Comparison of ENCODE assay signal across 9 mouse cellular contexts in genomic region chr7:127217901-127218642, GRCm38 (mm10). TPM values are rescaled to one million over a fixed set of nuclear protein-coding genes. Genes with fewer than 3 reads are reported as not detected.
DNase-seq lines count a peak whose midpoint lies in the region; ATAC-seq and TF ChIP-seq lines count a peak whose summit lies in the region.
"Had no signal": no experiment of that assay in that cellular context is flagged by ENCODE, and none has a peak within 500 bp of the region (broad histone marks: within the 10 kb centered on the region; RNA-seq: fewer than 3 reads in every experiment).

No protein-coding gene starts in this region.

- no peak for ATAC-seq in heart, embryonic 13.5 days (ENCODE audit: extremely low read depth, insufficient number of reproducible peaks, low FRiP score, low TSS enrichment)
- ATAC-seq in liver, embryonic 14.5 days (ENCODE audit: insufficient read depth) = peak; percentile 12; the same call in 1 of the 2 replicates
- ATAC-seq in intestine, postnatal 0 days = no peak

- TF ChIP-seq CTCF in liver, embryonic 14.5 days (IDR thresholded peaks at IDR 0.05; ENCODE audit: low read depth) = no peak
- no peak for TF ChIP-seq CTCF in intestine, postnatal 0 days (IDR thresholded peaks at IDR 0.05; ENCODE audit: low read depth)

- no peak for DNase-seq in heart, adult 8-10 months (ENCODE audit: low spot score)
- peak; percentile 36 for DNase-seq in ES-CJ7 (ENCODE audit: low read depth, low spot score)
- no peak for DNase-seq in liver, embryonic 14.5 days (ENCODE audit: low read depth in 3 of 3, low spot score in 3 of 3)
- peak; percentile 75 for DNase-seq in splenic B cell, adult 2 months (ENCODE audit: low read depth, low spot score)
- DNase-seq in retina, embryonic 14.5 days (ENCODE audit: low spot score) = no peak
- DNase-seq in urinary bladder, postnatal 4 days (ENCODE audit: low spot score in 2 of 2) = no peak

- 0 out of 2 replicates have a peak, but pooled peaks cover 6% of the 10 kb centered on the region for H3K27me3 ChIP-seq in heart, embryonic 13.5 days (replicated peaks)
- no peaks in the 10 kb centered on the region for H3K27me3 ChIP-seq in liver, embryonic 14.5 days (ENCODE audit: control insufficient read depth, insufficient read depth, low read length)
- no peaks in the 10 kb centered on the region for H3K27me3 ChIP-seq in splenic B cell, adult 2 months (ENCODE audit: control insufficient read depth, insufficient read depth, low read length, poor library complexity, severe bottlenecking)
- no peaks in the 10 kb centered on the region for H3K27me3 ChIP-seq in intestine, postnatal 0 days (replicated peaks; ENCODE audit: control insufficient read depth, insufficient read depth, low read length)

- no peak overlapping the region for H3K4me3 ChIP-seq in heart, embryonic 13.5 days
- peak overlapping the region; percentile 1 to 12; a peak in 2 of 4 replicates for H3K4me3 ChIP-seq in liver, embryonic 14.5 days (ENCODE audit: insufficient read depth in 1 of 2, low read depth in 2 of 2, low read length in 2 of 2)
- H3K4me3 ChIP-seq in intestine, postnatal 0 days (ENCODE audit: low read depth, low read length) = no peak overlapping the region

- no peaks in the 10 kb centered on the region for H3K36me3 ChIP-seq in heart, embryonic 13.5 days
- no peaks in the 10 kb centered on the region for H3K36me3 ChIP-seq in liver, embryonic 14.5 days (replicated peaks; ENCODE audit: control insufficient read depth, insufficient read depth, low read depth)
- H3K36me3 ChIP-seq in splenic B cell, adult 2 months (ENCODE audit: control insufficient read depth, insufficient read depth, low read length, poor library complexity, severe bottlenecking) = no peaks in the 10 kb centered on the region; the same call in 1 of the 2 replicates
- no peaks in the 10 kb centered on the region for H3K36me3 ChIP-seq in intestine, postnatal 0 days (ENCODE audit: control insufficient read depth, insufficient read depth)

- peak overlapping the region; percentile 49 for H3K4me2 ChIP-seq in heart, embryonic 13.5 days
- H3K4me2 ChIP-seq in liver, embryonic 14.5 days (ENCODE audit: low read depth) = peak overlapping the region; percentile 49
- no peak overlapping the region for H3K4me2 ChIP-seq in intestine, postnatal 0 days (replicated peaks; ENCODE audit: low read depth)

- no peaks in the 10 kb centered on the region for H3K9me3 ChIP-seq in heart, embryonic 13.5 days
- H3K9me3 ChIP-seq in liver, embryonic 14.5 days (ENCODE audit: control insufficient read depth, low read length) = no peaks in the 10 kb centered on the region
- no peaks in the 10 kb centered on the region for H3K9me3 ChIP-seq in intestine, postnatal 0 days (ENCODE audit: control insufficient read depth)

- WGBS in heart, embryonic 13.5 days = 57% methylated on average over 10 of the region's 10 CpGs
- WGBS in liver, embryonic 14.5 days (ENCODE audit: insufficient replicate concordance) = 30% methylated on average over 10 of the region's 10 CpGs
- 76% methylated on average over 10 of the region's 10 CpGs for WGBS in intestine, postnatal 0 days

- peak overlapping the region; percentile 84 for H3K27ac ChIP-seq in heart, embryonic 13.5 days (replicated peaks)
- peak overlapping the region; percentile 91 for H3K27ac ChIP-seq in liver, embryonic 14.5 days
- no peak overlapping the region for H3K27ac ChIP-seq in intestine, postnatal 0 days (ENCODE audit: low read depth, low read length)
- H3K27ac ChIP-seq: stomach, postnatal 0 days had no signal

- no peak for TF ChIP-seq EP300 in liver, embryonic 14.5 days (IDR thresholded peaks at IDR 0.05; ENCODE audit: low read depth)

- H3K4me1 ChIP-seq in heart, embryonic 13.5 days = peaks cover 49% of the 10 kb centered on the region
- peaks cover 29 to 41% of the 10 kb centered on the region in 2 experiments for H3K4me1 ChIP-seq in liver, embryonic 14.5 days (replicated peaks; ENCODE audit: control insufficient read depth in 2 of 2, insufficient read depth in 2 of 2, low read length in 1 of 2)
- 0 out of 2 replicates have a peak, but pooled peaks cover 3% of the 10 kb centered on the region for H3K4me1 ChIP-seq in intestine, postnatal 0 days (replicated peaks; ENCODE audit: control insufficient read depth, insufficient read depth, low read length)

- H3K9ac ChIP-seq in heart, embryonic 13.5 days = peak overlapping the region; percentile 57
- H3K9ac ChIP-seq in liver, embryonic 14.5 days (replicated peaks) = peak overlapping the region; percentile 61
- H3K9ac ChIP-seq in intestine, postnatal 0 days (ENCODE audit: low read depth, low read length) = no peak overlapping the region

RNA-seq across cellular contexts. Expression of gene Mylpf, which starts 9.4 kb away (rescaled TPM):
- 17.0 and 24.9 TPM in 2 replicates for polyA plus RNA-seq in heart, embryonic 13.5 days (2015; fragmentation: Nextera tagmentation; extraction: Ambion mirVana)
- 10 to 100 TPM in 1 of 4 experiments, 1 to 10 TPM in 3; 6.2 to 14.1 (median 8.2) TPM for total RNA-seq in heart, adult 8-10 months (2022)
- polyA plus RNA-seq in liver, embryonic 14.5 days (2012; rRNA removed) = 10.6 and 15.6 TPM in 2 replicates
- 31.0 and 31.1 TPM in 2 replicates for polyA plus RNA-seq in liver, embryonic 14.5 days (2014; fragmentation: Nextera tagmentation; extraction: Ambion mirVana)
- 10.7 and 12.3 TPM in 2 replicates for polyA plus RNA-seq in intestine, postnatal 0 days (2015; fragmentation: Nextera tagmentation; extraction: Ambion mirVana)

RNA-seq across cellular contexts. Expression of gene Tbc1d10b, which starts 9.8 kb away (rescaled TPM):
- polyA plus RNA-seq in heart, embryonic 13.5 days (2015; fragmentation: Nextera tagmentation; extraction: Ambion mirVana) = 18.0 and 18.2 TPM in 2 replicates
- 10 to 100 TPM; 17.4 to 24.4 (median 23.0) TPM for total RNA-seq in heart, adult 8-10 months (2022)
- polyA plus RNA-seq in liver, embryonic 14.5 days (2012; rRNA removed) = 12.8 and 15.5 TPM in 2 replicates
- polyA plus RNA-seq in liver, embryonic 14.5 days (2014; fragmentation: Nextera tagmentation; extraction: Ambion mirVana) = 10.9 and 13.2 TPM in 2 replicates
- polyA plus RNA-seq in intestine, postnatal 0 days (2015; fragmentation: Nextera tagmentation; extraction: Ambion mirVana) = 15.0 and 17.1 TPM in 2 replicates

RNA-seq across cellular contexts. Expression of gene Zfp553, which starts 14.8 kb away (rescaled TPM):
- 21.4 and 24.1 TPM in 2 replicates for polyA plus RNA-seq in heart, embryonic 13.5 days (2015; fragmentation: Nextera tagmentation; extraction: Ambion mirVana)
- 1 to 10 TPM; 5.2 to 6.4 (median 5.8) TPM for total RNA-seq in heart, adult 8-10 months (2022)
- 3.3 and 3.4 TPM in 2 replicates for polyA plus RNA-seq in liver, embryonic 14.5 days (2012; rRNA removed)
- 2.4 and 2.8 TPM in 2 replicates for polyA plus RNA-seq in liver, embryonic 14.5 days (2014; fragmentation: Nextera tagmentation; extraction: Ambion mirVana)
- polyA plus RNA-seq in intestine, postnatal 0 days (2015; fragmentation: Nextera tagmentation; extraction: Ambion mirVana) = 7.4 and 7.6 TPM in 2 replicates

RNA-seq across cellular contexts. Expression of gene Sept1, which starts 14.9 kb away (rescaled TPM):
- 23.1 and 23.2 TPM in 2 replicates for polyA plus RNA-seq in heart, embryonic 13.5 days (2015; fragmentation: Nextera tagmentation; extraction: Ambion mirVana)
- total RNA-seq in heart, adult 8-10 months (2022) = 1 to 10 TPM; 2.1 to 3.9 (median 2.6) TPM
- polyA plus RNA-seq in liver, embryonic 14.5 days (2012; rRNA removed) = 10.3 and 16.1 TPM in 2 replicates
- 7.0 TPM in 2 replicates for polyA plus RNA-seq in liver, embryonic 14.5 days (2014; fragmentation: Nextera tagmentation; extraction: Ambion mirVana)
- 6.3 and 6.6 TPM in 2 replicates for polyA plus RNA-seq in intestine, postnatal 0 days (2015; fragmentation: Nextera tagmentation; extraction: Ambion mirVana)

RNA-seq across cellular contexts. Expression of gene Cd2bp2, which starts 22.2 kb away (rescaled TPM):
- 42.1 TPM in 2 replicates for polyA plus RNA-seq in heart, embryonic 13.5 days (2015; fragmentation: Nextera tagmentation; extraction: Ambion mirVana)
- 10 to 100 TPM; 36.2 to 45.1 (median 40.6) TPM for total RNA-seq in heart, adult 8-10 months (2022)
- polyA plus RNA-seq in liver, embryonic 14.5 days (2012; rRNA removed) = 17.6 and 27.6 TPM in 2 replicates
- 17.4 and 18.4 TPM in 2 replicates for polyA plus RNA-seq in liver, embryonic 14.5 days (2014; fragmentation: Nextera tagmentation; extraction: Ambion mirVana)
- polyA plus RNA-seq in intestine, postnatal 0 days (2015; fragmentation: Nextera tagmentation; extraction: Ambion mirVana) = 29.2 and 30.2 TPM in 2 replicates

Comparison
In these comparisons a context has a peak if more than half of its experiments do, and no peak if none do; other contexts are left out.
1. H3K4me3 ChIP-seq: peak in liver, embryonic 14.5 days (2 of 2); none in heart, embryonic 13.5 days (single experiment) and intestine, postnatal 0 days (single experiment).
2. DNase-seq: peak in ES-CJ7 (single experiment) and splenic B cell, adult 2 months (single experiment); none in heart, adult 8-10 months (single experiment), liver, embryonic 14.5 days (0 of 3), retina, embryonic 14.5 days (single experiment) and urinary bladder, postnatal 4 days (0 of 2).